In genomic region chr6:90781921-90782770, GRCm38 (mm10) we compare ENCODE assay signal across 9 mouse cellular contexts.
DNase-seq lines count a peak whose midpoint lies in the region; ATAC-seq and TF ChIP-seq lines count a peak whose summit lies in the region.
"Had no signal": no experiment of that assay in that cellular context is flagged by ENCODE, and none has a peak within 500 bp of the region (broad histone marks: within the 10 kb centered on the region; RNA-seq: fewer than 3 reads in every experiment).

No protein-coding gene starts in this region.

- WGBS in kidney, adult 2 months = 72% methylated on average over 19 of the region's 19 CpGs
- WGBS in limb, embryonic 15.5 days = 36% methylated on average over 19 of the region's 19 CpGs
- WGBS in neural tube, embryonic 15.5 days = 5% methylated on average over 19 of the region's 19 CpGs

- TF ChIP-seq POLR2A in kidney, adult 2 months (IDR thresholded peaks at IDR 0.05; ENCODE audit: low read depth, low read length) = no peak

- H3K4me3 ChIP-seq in kidney, adult 2 months (ENCODE audit: insufficient read depth, low read depth, low read length) = no peak overlapping the region
- H3K4me3 ChIP-seq in limb, embryonic 15.5 days = no peak overlapping the region
- peak overlapping the region; percentile 15 for H3K4me3 ChIP-seq in neural tube, embryonic 15.5 days (replicated peaks)

- H3K9ac ChIP-seq in limb, embryonic 15.5 days = no peak overlapping the region
- peak overlapping the region; percentile 36 for H3K9ac ChIP-seq in neural tube, embryonic 15.5 days (replicated peaks)

- H3K9me3 ChIP-seq in limb, embryonic 15.5 days = no peaks in the 10 kb centered on the region
- H3K9me3 ChIP-seq in neural tube, embryonic 15.5 days (replicated peaks) = no peaks in the 10 kb centered on the region

- H3K36me3 ChIP-seq in kidney, adult 2 months (ENCODE audit: control insufficient read depth, insufficient read depth, low read length) = no peaks in the 10 kb centered on the region
- no peaks in the 10 kb centered on the region for H3K36me3 ChIP-seq in limb, embryonic 15.5 days
- H3K36me3 ChIP-seq in neural tube, embryonic 15.5 days = no peaks in the 10 kb centered on the region

- no peak overlapping the region for H3K4me2 ChIP-seq in limb, embryonic 15.5 days
- peak overlapping the region; percentile 40 for H3K4me2 ChIP-seq in neural tube, embryonic 15.5 days

- no peaks in the 10 kb centered on the region for H3K27me3 ChIP-seq in kidney, adult 2 months (replicated peaks; ENCODE audit: control insufficient read depth, insufficient read depth, low read length)
- H3K27me3 ChIP-seq in limb, embryonic 15.5 days = no peaks in the 10 kb centered on the region
- H3K27me3 ChIP-seq in neural tube, embryonic 15.5 days (replicated peaks) = no peaks in the 10 kb centered on the region
- H3K27me3 ChIP-seq: Patski had no signal

- H3K27ac ChIP-seq in kidney, adult 2 months (ENCODE audit: insufficient read depth, low read depth, low read length) = no peak overlapping the region
- peak overlapping the region; percentile 58; the same call in 1 of the 2 replicates for H3K27ac ChIP-seq in limb, embryonic 15.5 days
- H3K27ac ChIP-seq in neural tube, embryonic 15.5 days (replicated peaks) = peak overlapping the region; percentile 92

- ATAC-seq in limb, embryonic 15.5 days (ENCODE audit: insufficient number of reproducible peaks, low FRiP score, low TSS enrichment, low read depth) = peak; percentile 25
- ATAC-seq in neural tube, embryonic 15.5 days (ENCODE audit: low FRiP score) = peak; percentile 78
- ATAC-seq: Patski had no signal

- H3K4me1 ChIP-seq in kidney, adult 2 months (ENCODE audit: control insufficient read depth, insufficient read depth, low read length) = no peaks in the 10 kb centered on the region
- H3K4me1 ChIP-seq in limb, embryonic 15.5 days = peaks cover 47% of the 10 kb centered on the region
- peaks cover 76% of the 10 kb centered on the region for H3K4me1 ChIP-seq in neural tube, embryonic 15.5 days

- DNase-seq in kidney, adult 2 months = peak; percentile 10
- no peak for DNase-seq in kidney, postnatal 25 days
- peak; percentile 77 to 86 for DNase-seq in cerebellum, postnatal 10 days
- peak; percentile 43 to 61 for DNase-seq in frontal cortex, postnatal 14 days (ENCODE audit: low spot score in 2 of 2)
- peak; percentile 19 for DNase-seq in kidney, adult 9 months
- DNase-seq in spleen, adult 12 weeks (ENCODE audit: low spot score) = no peak

- TF ChIP-seq CTCF in kidney, adult 2 months (conservative IDR thresholded peaks at IDR 0.05; ENCODE audit: insufficient read depth, insufficient read length, low read depth, low read length) = no peak

Comparison
In these comparisons a context has a peak if more than half of its experiments do, and no peak if none do; other contexts are left out.
1. DNase-seq: peak in kidney, adult 2 months (single experiment), cerebellum, postnatal 10 days (2 of 2), frontal cortex, postnatal 14 days (2 of 2) and kidney, adult 9 months (single experiment); none in kidney, postnatal 25 days (0 of 2) and spleen, adult 12 weeks (single experiment).